Mouse (Mus musculus) heart, embryonic 14.5 days (tissue): ENCODE results near the gene Fam129b. TPM values are rescaled to one million over a fixed set of nuclear protein-coding genes. Genes with fewer than 3 reads are reported as not detected.

Source experiments
- ATAC-seq: fragments of 200-750 bp; cut with Nextera tagmentation; 2 replicates; pipeline ENCODE4 v1.8.0; 2017; ENCODE audit warnings: low read depth, moderate TSS enrichment; ENCODE audit not compliant: insufficient number of reproducible peaks, insufficient read depth, low FRiP score
- H3K27ac ChIP-seq, 2 experiments: fragments of 200-500 bp in 1 of 2; fragments of 300-500 bp in 1 of 2; sonication (generic) in 1 of 2; replicated peaks in 1 of 2; 2 replicates each; pipeline ENCODE4 v1.5.1; 2012 to 2014; ENCODE audit warnings: low read depth in 2 of 2, low read length in 2 of 2, control low read depth in 1 of 2, mild to moderate bottlenecking in 1 of 2, mixed read lengths in 1 of 2; ENCODE audit not compliant: control insufficient read depth in 1 of 2, insufficient read depth in 1 of 2
- H3K27me3 ChIP-seq: fragments of 300-500 bp; sonication (generic); 2 replicates; pipeline ENCODE4 v1.6.1; 2014; ENCODE audit warnings: mild to moderate bottlenecking, low read length, control low read depth; ENCODE audit not compliant: control insufficient read depth, insufficient read depth
- H3K36me3 ChIP-seq: fragments of 300-500 bp; sonication (generic); 2 replicates; pipeline ENCODE4 v1.6.1; 2014; ENCODE audit warnings: mild to moderate bottlenecking, control low read depth, low read length, mixed read lengths; ENCODE audit not compliant: control insufficient read depth, insufficient read depth
- H3K4me1 ChIP-seq, 2 experiments: fragments of 200-500 bp in 1 of 2; fragments of 300-500 bp in 1 of 2; sonication (generic) in 1 of 2; 2 replicates each; pipeline ENCODE4 v1.6.1; 2012 to 2014; ENCODE audit warnings: low read length in 2 of 2, control low read depth in 1 of 2, mixed read lengths in 1 of 2; ENCODE audit not compliant: control insufficient read depth in 2 of 2, insufficient read depth in 2 of 2
- H3K4me2 ChIP-seq: fragments of 300-500 bp; sonication (generic); 2 replicates; pipeline ENCODE4 v1.6.1; 2014; ENCODE audit warnings: mild to moderate bottlenecking, low read length
- H3K4me3 ChIP-seq, 2 experiments: fragments of 200-500 bp in 1 of 2; fragments of 300-500 bp in 1 of 2; sonication (generic) in 1 of 2; 2 replicates each; pipeline ENCODE4 v1.5.1; 2012 to 2014; ENCODE audit warnings: low read length in 2 of 2, mild to moderate bottlenecking in 2 of 2, control low read depth in 1 of 2, low read depth in 1 of 2, moderate library complexity in 1 of 2; ENCODE audit not compliant: control insufficient read depth in 1 of 2, insufficient read depth in 1 of 2
- H3K9ac ChIP-seq: fragments of 300-500 bp; sonication (generic); 2 replicates; pipeline ENCODE4 v1.6.1; 2014; ENCODE audit warnings: mild to moderate bottlenecking, low read length
- H3K9me3 ChIP-seq: fragments of 300-500 bp; sonication (generic); 2 replicates; pipeline ENCODE4 v1.6.1; 2016; ENCODE audit warnings: low read length, control low read depth; ENCODE audit not compliant: control insufficient read depth
- WGBS: fragments of 180-500 bp; shearing (Covaris S2); extraction: QIAGEN DNeasy Blood & Tissue Kit; methylation state at CpG from one replicate; pipeline ENCODE4 v1.1.7; 2014; 5-methylcytosine and 5-hydroxymethylcytosine counted together
- polyA plus RNA-seq: library from polyadenylated mRNA; unstranded; fragments of >200 nt; fragmentation: Nextera tagmentation; extraction: Ambion mirVana; gene quantifications from 2 replicates; pipeline ENCODE4 v1.2.1, GENCODE M21; 2014

The Fam129b gene
- polyA plus RNA-seq, 1 experiment from 2014 or later = 25.1 TPM

- H3K4me2 ChIP-seq = peak overlapping the region; percentile 88
- WGBS = 3% methylated on average over 20 of the region's 20 CpGs
- H3K9me3 ChIP-seq = no peaks in the 10 kb centered on the region
- H3K9ac ChIP-seq = peak overlapping the region; percentile 98
- peaks cover 12% of the 10 kb centered on the region; the same call in 1 of the 2 replicates for H3K36me3 ChIP-seq
- H3K4me3 ChIP-seq = peak overlapping the region; percentile 81 to 85
- no peaks in the 10 kb centered on the region for H3K27me3 ChIP-seq
- ATAC-seq = peak; percentile 0; the same call in 1 of the 2 replicates
- peak overlapping the region; percentile 40 to 96 for H3K27ac ChIP-seq
- H3K4me1 ChIP-seq = peaks cover 46 to 59% of the 10 kb centered on the region in 2 experiments
Observed at GRCm38 (mm10) chr2:32876490-32877302, 782 bp downstream of the Fam129b start.

GRCm38 (mm10) chr2:32877303-32877702, 1.4 kb downstream of the Fam129b start:
- no peak for ATAC-seq
- H3K27ac ChIP-seq = peak overlapping the region; percentile 40 to 96
- peaks cover 50 to 65% of the 10 kb centered on the region in 2 experiments for H3K4me1 ChIP-seq
- H3K4me3 ChIP-seq = peak overlapping the region; percentile 81 to 85
- H3K9ac ChIP-seq = peak overlapping the region; percentile 98
- no peaks in the 10 kb centered on the region for H3K9me3 ChIP-seq
- H3K27me3 ChIP-seq = no peaks in the 10 kb centered on the region
- H3K4me2 ChIP-seq = peak overlapping the region; percentile 88
- WGBS = 13% methylated on average over 5 of the region's 5 CpGs
- H3K36me3 ChIP-seq = peaks cover 12% of the 10 kb centered on the region; the same call in 1 of the 2 replicates

GRCm38 (mm10) chr2:32877761-32878393, 2.0 kb downstream of the Fam129b start:
- Histone ChIP-seq H3K27me3 (no peaks in the 10 kb centered on the region), H3K4me2 (peak overlapping the region; percentile 88), H3K4me1 (peaks cover 54 to 71% of the 10 kb centered on the region in 2 experiments), H3K36me3 (peaks cover 12% of the 10 kb centered on the region; the same call in 1 of the 2 replicates), H3K9me3 (no peaks in the 10 kb centered on the region), H3K27ac (peak overlapping the region; percentile 40 to 96; a peak in 3 of 4 replicates), H3K9ac (peak overlapping the region; percentile 98), H3K4me3 (peak overlapping the region; percentile 81 to 85)
- no peak for ATAC-seq
- WGBS = 36% methylated on average over 6 of the region's 6 CpGs

GRCm38 (mm10) chr2:32878396-32878795, 2.5 kb downstream of the Fam129b start:
- ATAC-seq = no peak
- Histone ChIP-seq H3K4me2 (peak overlapping the region; percentile 88), H3K9ac (peak overlapping the region; percentile 98), H3K4me1 (peaks cover 57 to 76% of the 10 kb centered on the region in 2 experiments), H3K4me3 (peak overlapping the region; percentile 81 to 85), H3K9me3 (no peaks in the 10 kb centered on the region), H3K36me3 (peaks cover 12% of the 10 kb centered on the region; the same call in 1 of the 2 replicates), H3K27me3 (no peaks in the 10 kb centered on the region), H3K27ac (peak overlapping the region in 1 of 2 experiments; percentile 96; a peak in 1 of 4 replicates)
- 62% methylated on average over 3 of the region's 3 CpGs for WGBS

- Histone ChIP-seq H3K27me3 (no peaks in the 10 kb centered on the region), H3K27ac (peak overlapping the region; percentile 5 to 10; a peak in 1 of 4 replicates), H3K4me1 (peaks cover 65 to 85% of the 10 kb centered on the region in 2 experiments), H3K4me2 (peak overlapping the region; percentile 88), H3K36me3 (peaks cover 15% of the 10 kb centered on the region; the same call in 1 of the 2 replicates), H3K9me3 (no peaks in the 10 kb centered on the region), H3K4me3 (no peak overlapping the region), H3K9ac (peak overlapping the region; percentile 98)
- 73% methylated on average over 5 of the region's 5 CpGs for WGBS
- ATAC-seq = no peak
Observed at GRCm38 (mm10) chr2:32879593-32879992, 3.7 kb downstream of the Fam129b start.

GRCm38 (mm10) chr2:32881054-32881453, 5.1 kb downstream of the Fam129b start:
- Histone ChIP-seq H3K36me3 (peaks cover 17% of the 10 kb centered on the region), H3K9me3 (no peaks in the 10 kb centered on the region), H3K27ac (peak overlapping the region; percentile 92 to 93), H3K4me1 (peaks cover 75 to 91% of the 10 kb centered on the region in 2 experiments), H3K4me2 (peak overlapping the region; percentile 49), H3K9ac (peak overlapping the region; percentile 61), H3K27me3 (no peaks in the 10 kb centered on the region), H3K4me3 (no peak overlapping the region)
- 32% methylated on average over 6 of the region's 6 CpGs for WGBS
- no peak for ATAC-seq

- 19% methylated on average over 3 of the region's 3 CpGs for WGBS
- Histone ChIP-seq H3K4me1 (peaks cover 78 to 94% of the 10 kb centered on the region in 2 experiments), H3K27me3 (no peaks in the 10 kb centered on the region), H3K27ac (peak overlapping the region; percentile 92 to 93), H3K4me3 (no peak overlapping the region), H3K36me3 (peaks cover 19% of the 10 kb centered on the region), H3K4me2 (peak overlapping the region; percentile 49), H3K9ac (peak overlapping the region; percentile 61), H3K9me3 (no peaks in the 10 kb centered on the region)
- ATAC-seq = peak; percentile 56
Observed at GRCm38 (mm10) chr2:32881723-32882122, 5.8 kb downstream of the Fam129b start.
